Mouse (Mus musculus) heart, adult 11 months (tissue): ENCODE measurements around the gene Tagln2.

Experiments
- DNase-seq: peaks from one replicate; pipeline ENCODE4 v3.0.0; 2022

Gene Tagln2

DNA sequence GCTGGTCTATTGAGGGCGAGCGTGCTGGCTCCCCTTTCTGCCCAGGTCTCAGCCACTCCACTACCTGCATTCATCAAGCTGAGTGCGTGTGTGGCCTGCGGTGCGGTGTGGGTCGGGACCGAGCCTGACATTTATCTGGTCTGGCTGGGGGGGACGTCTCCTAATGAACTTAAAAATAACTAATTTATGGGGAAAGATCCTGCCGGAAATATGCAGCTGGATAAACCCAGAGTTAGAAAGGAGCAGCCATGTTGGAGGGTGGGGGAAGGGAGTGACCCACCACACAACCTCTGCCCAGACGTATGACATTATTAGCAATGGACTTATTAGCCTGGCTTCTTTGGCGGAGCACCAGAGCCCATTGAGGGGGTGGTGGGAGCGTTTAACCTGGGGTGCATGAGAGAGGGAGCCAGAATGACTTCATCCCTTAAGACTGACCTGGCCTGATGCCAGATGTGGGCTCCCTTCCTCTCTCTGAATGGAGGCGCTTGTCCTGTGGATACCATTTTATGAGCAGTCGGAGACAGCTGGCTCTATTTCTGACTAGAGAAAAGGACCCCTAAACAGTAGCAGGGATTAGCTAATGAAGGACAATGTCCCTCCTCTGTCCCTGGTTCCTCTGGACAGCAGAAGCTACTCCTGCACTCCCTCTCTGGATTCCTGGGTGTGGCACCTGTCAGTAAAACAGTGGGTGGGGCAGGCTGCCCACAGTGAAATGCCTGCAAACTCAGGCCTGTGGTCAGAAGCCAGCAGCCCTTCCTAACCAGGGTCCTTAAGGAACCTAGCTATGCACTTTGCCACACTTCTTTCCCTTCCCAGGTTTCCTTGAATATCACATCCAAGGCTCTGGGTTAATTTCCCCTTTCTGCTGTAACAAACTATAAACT is 3.5 kb downstream of the Tagln2 start:
- DNase-seq, result peak; percentile 96

- no peak for DNase-seq
These were observed 4.9 kb downstream of the Tagln2 start for GRCm38 (mm10) chr1:172504756-172505155.

DNA sequence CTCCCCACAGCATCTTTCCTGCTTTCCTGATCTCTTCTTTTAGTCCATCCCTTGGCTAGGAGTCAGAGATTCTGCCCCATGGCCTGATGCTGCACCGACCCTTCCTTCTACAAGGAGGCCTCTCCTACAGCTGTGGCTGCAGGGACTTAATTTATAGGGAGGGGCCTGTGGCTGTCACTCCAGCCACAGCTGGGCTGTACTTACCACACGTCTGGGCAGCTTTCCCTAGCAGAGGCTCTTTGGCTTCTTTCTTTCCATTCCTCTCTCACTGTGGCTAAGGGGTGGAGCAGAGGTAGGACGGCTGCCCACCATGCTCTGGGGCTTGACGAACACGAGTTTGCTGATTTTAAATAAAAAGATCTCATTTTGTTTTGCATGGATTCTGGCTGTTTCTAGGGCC is 7.2 kb downstream of the Tagln2 start:
- peak; percentile 96 for DNase-seq

GRCm38 (mm10) chr1:172507701-172508100 is 7.9 kb downstream of the Tagln2 start:
- DNase-seq, result no peak

DNA sequence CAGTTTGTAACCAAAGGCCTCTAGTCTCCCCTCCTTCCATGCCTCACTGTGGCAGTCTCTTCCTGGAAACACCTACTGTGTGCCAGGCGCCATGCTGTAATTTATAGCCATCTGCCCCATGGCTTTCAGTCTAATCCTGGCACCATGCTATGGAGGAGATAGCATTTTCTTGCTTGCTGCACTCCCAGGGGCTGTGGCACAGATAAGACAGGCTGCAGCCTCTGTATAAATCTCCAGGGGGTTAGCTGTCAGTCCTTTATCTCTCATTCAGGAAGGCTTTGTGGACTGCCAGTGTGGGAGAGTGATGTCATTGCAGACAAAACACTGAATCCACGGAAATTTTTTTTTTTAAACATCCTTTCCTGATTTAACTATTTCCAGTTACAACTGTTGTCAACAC is 8.3 kb downstream of the Tagln2 start:
- DNase-seq, result no peak

GRCm38 (mm10) chr1:172509235-172509634 is 9.4 kb downstream of the Tagln2 start:
- DNase-seq, result no peak

DNA sequence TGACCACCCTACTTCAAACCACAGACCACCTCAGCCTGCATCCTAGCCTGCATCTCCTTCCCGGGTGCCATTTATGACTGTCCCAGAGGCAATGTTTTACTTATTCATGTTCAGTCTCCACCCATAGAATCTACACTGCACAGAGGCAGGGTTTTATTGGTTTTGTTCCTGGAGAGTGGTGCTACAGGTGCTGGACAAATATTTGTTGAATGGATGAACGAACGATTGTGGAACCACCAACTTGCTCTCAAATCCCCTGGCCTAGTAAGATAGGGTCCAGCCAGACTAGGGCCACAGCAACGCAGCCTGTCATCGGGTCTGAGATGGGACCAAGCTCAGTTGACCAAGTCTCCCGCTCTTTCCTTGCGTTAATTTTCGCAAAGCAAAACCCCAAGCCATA is 10.1 kb downstream of the Tagln2 start:
- peak; percentile 87 for DNase-seq

- DNase-seq, result peak; percentile 95
These were observed 10.7 kb downstream of the Tagln2 start for GRCm38 (mm10) chr1:172510421-172510972.

DNA sequence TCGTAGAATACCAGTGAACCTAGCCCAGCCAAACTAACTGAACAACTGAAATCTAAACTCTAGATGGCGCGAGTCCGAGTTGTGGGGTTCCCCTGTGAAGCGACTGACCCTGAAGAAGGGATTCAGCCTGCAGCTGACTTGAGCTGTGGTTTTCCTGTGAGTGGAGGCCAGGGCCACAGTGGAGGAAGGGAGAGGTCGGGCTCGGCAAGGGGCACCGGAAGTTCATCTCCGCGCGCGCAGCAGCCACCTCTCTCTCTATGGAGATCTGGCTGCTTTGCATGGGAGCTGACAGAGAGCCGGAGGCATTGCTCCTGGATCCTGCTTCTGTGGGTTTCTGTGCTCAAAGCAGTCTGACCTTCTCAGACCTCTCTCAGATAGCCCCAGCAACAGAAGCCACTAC is 13.1 kb downstream of the Tagln2 start:
- peak; percentile 99 for DNase-seq

GRCm38 (mm10) chr1:172513525-172514212 is 13.8 kb downstream of the Tagln2 start:
- DNase-seq, result peak; percentile 99

- no peak for DNase-seq
These were observed 14.3 kb downstream of the Tagln2 start for GRCm38 (mm10) chr1:172514213-172514529.

DNA sequence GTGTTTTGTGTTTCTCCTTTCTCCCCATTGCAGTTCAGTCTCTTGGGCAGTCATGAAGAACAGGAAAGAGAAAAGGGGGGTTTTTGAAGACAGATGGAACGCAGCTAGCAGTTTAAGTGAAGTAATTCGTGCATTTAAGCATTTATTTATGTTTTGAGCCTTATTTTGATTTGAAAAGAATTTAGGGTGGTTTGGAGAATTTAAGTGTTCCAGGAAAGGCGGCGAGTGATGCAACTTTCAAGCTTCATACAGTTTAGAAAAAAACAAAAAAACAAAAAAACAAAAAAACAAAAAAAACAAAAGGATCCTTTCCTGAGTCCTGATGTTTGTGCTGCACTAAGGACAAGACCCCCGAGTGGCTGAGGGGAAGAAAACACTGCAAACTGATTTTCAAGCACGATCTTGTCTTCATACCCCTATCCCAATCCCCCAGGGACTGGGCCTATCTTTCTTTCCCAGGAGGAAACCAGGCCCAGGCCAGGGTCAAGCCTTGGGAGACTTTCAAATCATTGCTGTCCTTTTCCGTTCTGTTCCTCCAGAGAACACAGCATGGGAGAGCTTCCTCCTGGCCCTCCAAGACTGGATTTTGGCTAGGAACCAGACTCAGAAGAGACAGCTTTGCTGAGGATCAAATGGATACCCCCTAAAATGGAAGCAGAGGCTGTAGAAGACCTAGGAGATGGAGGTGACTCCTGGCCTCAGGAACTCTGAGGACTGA is 14.9 kb downstream of the Tagln2 start:
- peak; percentile 97 for DNase-seq

DNA sequence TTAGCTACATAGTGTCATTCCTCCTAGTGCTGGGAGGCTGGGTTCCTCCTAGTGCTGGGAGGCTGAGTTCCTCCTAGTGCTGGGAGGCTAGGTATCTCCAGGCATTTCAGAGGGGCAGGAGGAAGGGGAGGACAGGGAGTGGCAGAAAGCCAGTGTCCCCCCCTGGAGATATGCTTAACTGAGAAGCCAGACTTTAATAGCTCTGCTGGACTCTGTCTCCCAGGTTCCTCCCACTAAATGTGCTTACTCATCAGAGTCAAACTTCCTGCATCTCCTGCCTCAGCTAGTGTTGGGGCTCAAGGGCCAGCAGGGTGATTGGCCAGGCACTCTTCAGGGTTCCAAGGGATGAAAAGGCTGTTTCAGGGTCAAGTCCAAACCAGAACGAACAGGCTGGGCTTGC is 15.5 kb downstream of the Tagln2 start:
- DNase-seq, result peak; percentile 96

DNA sequence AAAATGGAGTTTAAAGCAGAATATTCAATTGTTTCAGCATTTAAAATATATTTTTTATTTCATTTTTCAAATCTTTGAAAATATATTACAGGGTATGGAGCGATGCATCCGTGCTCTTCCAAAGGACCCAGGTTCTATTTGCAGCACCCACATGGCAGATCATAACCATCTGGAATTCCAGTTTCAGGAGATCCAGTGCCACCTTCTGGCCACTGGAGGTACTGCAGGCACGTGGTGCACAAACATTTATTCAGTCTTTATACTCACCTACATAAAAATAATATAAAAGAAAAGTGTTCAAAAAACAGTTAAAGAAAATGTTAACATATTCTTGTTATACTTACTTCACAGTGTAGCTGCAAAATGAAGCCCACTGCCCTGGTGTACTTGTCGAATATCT is 18.2 kb downstream of the Tagln2 start:
- no peak for DNase-seq

DNA sequence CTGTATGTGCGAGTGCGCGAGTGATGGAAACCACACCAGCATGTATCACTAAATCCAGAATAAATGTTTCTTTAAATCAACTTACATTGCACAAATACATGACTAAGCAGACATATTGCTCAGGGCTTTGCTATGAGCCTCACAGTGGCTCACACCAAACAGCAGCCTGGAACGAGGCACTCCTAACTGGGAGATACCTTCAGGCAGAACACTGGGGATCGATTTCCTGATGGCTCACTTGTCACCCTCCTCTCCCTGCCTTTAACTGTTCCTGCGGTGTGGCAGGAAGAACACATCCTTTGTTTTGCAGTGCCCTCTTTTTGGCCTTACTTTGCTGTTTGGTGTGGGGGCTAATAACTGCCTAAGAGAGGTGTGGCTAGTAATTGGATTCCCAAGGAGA is 19.8 kb downstream of the Tagln2 start:
- peak; percentile 90 for DNase-seq

DNA sequence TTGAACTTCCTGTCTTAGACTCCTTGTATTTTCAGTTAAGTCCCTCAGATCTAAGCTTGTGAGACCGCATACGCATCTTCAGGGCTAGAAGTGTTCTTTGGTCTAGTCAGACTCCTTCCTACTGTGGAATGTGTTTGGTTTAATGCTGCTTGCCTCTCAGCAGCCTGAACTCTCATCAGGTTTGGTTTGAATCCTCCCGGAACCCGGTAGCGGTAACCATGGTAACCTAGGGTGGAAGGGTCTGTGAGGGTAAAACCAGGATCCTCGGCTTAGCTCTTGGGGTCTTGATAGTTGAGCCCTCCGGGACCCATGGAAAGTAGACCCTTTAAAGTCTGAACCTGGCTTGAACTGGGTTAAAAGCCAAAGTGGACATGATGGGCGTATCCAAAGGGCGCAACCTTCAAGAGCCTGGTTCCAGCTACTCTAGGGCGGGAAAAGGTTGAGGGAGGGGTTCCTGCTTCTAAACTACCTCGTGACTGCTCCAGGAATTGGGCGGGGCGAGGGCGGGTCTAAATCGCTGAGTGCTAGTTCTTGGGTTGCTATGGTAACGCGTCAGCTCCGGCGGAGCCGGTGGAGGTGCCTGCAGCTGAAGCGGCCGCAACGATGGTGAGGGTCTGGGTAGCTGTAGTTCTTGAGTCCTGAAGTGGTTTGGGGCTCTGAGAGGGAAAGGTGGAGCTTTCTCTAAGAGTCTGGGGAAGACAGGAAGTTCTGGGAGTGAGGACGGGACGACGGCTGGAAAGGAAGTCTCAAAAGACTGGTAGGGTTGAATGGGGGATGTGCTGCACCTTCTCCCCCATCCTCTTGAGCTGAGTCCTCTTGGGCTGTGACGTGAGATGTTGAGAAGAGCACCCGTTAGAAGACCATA is 21.0 kb downstream of the Tagln2 start, which contains the start of gene Cfap45:
Cfap45 (plus strand) TSS at position 226 of the 865 bp plus-strand sequence.
- DNase-seq, result peak; percentile 100

GRCm38 (mm10) chr1:172522524-172522923 is 22.7 kb downstream of the Tagln2 start:
- peak; percentile 95 for DNase-seq

DNA sequence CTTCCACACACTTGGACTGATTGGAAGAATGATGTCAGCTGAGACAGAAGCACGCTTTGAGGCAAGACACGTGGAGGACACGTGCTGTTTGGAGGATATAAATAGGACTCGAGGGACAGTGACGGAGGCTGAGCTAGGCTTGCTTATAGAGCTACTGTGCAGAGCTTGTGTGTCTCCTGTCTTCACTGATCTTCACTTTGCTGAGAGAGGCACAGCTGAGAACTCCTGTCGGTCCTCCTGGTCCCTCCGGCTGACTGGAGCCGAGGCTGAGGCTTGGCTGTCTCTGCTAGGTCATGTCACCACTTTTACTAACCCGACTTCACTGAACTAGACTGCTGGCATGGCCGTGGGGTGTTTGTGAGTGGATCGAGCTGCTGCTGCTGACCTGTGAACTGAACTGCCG is 23.9 kb downstream of the Tagln2 start:
- peak; percentile 98 for DNase-seq

DNA sequence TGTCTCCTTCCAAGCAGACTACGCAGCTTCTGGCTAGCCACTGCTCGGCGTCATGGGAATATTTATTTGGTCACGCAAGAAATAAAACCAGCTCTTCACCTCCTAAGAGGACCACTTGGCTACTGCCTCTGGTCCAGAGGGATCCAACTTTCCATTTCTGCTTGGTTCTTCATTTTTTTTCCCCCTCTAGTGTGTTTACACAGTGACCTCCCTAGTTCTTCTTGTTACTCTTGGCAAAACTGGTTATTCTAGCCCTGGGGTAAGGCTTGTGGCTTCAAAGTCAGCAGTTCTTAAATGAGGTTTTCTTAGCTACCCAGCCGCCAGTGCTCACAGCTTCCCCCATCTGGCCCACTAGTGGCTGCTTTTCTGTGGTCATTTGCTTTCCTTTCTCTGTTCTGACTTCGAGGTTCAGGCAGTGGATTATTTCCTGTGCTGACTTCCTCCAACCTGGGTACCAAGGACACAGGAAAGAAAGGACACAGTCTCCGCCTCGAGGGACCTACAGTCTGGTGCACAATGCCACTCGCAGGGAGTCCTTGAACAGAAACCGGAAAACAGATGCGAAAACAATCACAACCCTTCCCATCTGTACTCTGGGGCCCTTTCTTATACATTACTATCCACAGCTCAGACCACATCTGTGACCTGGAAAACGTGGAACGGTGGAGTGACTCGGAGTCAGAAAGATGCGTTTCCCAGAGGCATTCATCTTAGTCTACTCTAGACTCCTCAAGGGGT is 25.3 kb downstream of the Tagln2 start:
- peak; percentile 99 for DNase-seq

GRCm38 (mm10) chr1:172525971-172526370 is 26.1 kb downstream of the Tagln2 start:
- DNase-seq, result peak; percentile 95

DNA sequence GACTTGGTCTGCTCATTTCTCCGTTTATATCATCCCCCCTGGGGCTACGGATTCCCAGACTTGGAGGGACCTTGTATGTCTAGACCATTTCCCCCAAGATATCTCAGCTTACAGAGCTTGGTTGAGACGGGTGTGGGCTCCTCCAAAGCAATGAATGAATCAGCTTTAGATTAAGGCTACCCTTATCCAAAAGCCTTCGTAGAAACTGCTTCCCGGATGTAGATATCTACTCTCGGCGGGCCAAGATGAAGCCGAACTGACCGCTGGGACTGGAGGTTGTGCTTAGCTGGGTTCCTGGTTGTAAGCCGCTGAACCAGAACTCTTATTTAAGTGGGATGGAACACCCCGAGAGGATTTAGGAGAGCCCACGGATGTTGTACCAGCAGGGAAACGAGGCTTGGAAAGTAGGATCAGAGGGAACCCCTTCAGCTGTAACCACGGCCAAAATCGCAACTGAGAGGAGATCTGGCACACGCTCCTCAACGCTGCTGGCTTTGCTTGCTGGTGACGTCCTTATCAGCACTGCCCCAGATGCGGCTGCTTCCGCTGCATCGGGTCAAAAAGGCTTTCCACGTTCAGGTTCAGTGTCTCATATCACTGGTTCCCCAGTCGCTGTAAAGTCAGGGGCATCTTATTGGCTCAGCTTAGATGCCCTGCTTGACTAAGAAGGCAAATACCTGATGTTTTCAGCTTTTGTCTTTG is 26.7 kb downstream of the Tagln2 start:
- DNase-seq, result peak; percentile 99
